Mouse (Mus musculus): Measurements from ENCODE around the gene Sh2d3c. TPM values are rescaled to one million over a fixed set of nuclear protein-coding genes. Genes with fewer than 3 reads are reported as not detected.
A peak's percentile ranks its signal among the peaks of the same experiment; 100 is the strongest.

Gene Sh2d3c
- 1 to 10 TPM; 4.2 to 8.4 TPM for total RNA-seq (2021)
- long read RNA-seq, experiment 1, partial matches to known transcripts, result 1 of 5 reads
- long read RNA-seq, experiment 1, other reads (novel, unspliced or antisense), result 1 of 5 reads
- long read RNA-seq, experiment 2, transcript Sh2d3c-202 (11 exons, 3,107 nt), result major isoform, 11 of 16 reads
- long read RNA-seq, experiment 2, partial matches to known transcripts, result 3 of 16 reads
- long read RNA-seq, experiment 2, other reads (novel, unspliced or antisense), result 2 of 16 reads

- no peak for DNase-seq
Measured at GRCm38 (mm10) chr2:32720681-32721229, at the start of gene Sh2d3c. TSS of gene Sh2d3c (plus strand) at chr2:32721055.

GRCm38 (mm10) chr2:32671147-32671546, 49.7 kb upstream of the Sh2d3c start:
- no peak for DNase-seq

DNA sequence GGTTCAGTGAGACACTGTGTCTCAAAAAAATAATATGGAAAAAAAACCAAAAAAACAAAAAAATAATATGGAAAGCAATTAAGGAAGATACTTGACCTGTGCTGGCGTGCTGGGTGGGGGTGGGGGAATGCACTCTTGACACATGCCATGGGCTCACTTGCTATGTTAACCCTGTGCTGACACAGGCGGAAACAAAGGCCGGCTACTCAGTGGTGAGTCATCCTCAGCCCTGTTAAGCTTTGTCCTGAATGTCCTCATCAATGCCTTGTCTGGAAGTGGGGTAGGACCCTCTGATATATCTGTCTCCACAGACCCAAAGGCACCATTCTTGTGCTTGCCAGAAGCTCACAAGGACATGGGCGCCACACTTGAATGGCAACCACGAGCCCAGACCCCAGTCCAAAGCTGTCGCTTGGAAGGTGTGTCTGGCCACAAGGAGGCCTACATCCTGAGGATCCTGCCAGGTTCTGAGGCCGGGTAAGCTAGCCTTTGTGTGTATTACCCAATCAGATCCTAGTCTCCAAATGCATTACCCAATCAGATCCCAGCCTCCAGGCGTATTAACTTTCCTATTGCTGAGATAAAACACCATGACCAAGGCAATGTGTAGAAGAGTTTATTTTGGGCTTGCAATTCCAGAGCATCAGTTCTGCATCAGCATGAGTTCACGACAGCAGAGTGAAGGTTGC, 48.8 kb upstream of the Sh2d3c start:
- DNase-seq, result no peak

GRCm38 (mm10) chr2:32673176-32673917, 47.5 kb upstream of the Sh2d3c start:
- no peak for DNase-seq

DNA sequence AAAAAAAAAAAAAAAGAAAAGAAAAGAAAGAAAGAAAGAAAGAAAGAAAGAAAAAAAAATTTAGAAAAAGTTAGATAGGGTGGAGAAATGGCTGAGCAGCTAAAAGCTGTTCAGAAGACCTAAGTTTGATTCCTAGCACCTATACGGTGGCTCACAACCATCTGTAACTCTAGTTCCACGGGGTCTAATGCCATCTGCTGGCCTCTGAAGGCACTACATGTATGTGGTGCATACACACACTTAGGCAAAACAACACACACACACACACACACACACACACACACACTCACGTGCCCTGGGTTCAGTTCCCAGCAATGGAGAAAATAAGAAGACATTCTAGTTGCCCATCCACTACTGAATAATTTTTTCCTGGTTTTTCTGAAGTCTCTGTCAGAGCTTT, 44.0 kb upstream of the Sh2d3c start:
- no peak for DNase-seq

GRCm38 (mm10) chr2:32677683-32678082, 43.2 kb upstream of the Sh2d3c start:
- DNase-seq, result no peak

- peak; percentile 52 for DNase-seq
Measured at GRCm38 (mm10) chr2:32680051-32680451, 40.8 kb upstream of the Sh2d3c start.

- no peak for DNase-seq
Measured at GRCm38 (mm10) chr2:32680961-32681650, 39.7 kb upstream of the Sh2d3c start.

GRCm38 (mm10) chr2:32681754-32682153, 39.1 kb upstream of the Sh2d3c start:
- DNase-seq, result no peak

DNA sequence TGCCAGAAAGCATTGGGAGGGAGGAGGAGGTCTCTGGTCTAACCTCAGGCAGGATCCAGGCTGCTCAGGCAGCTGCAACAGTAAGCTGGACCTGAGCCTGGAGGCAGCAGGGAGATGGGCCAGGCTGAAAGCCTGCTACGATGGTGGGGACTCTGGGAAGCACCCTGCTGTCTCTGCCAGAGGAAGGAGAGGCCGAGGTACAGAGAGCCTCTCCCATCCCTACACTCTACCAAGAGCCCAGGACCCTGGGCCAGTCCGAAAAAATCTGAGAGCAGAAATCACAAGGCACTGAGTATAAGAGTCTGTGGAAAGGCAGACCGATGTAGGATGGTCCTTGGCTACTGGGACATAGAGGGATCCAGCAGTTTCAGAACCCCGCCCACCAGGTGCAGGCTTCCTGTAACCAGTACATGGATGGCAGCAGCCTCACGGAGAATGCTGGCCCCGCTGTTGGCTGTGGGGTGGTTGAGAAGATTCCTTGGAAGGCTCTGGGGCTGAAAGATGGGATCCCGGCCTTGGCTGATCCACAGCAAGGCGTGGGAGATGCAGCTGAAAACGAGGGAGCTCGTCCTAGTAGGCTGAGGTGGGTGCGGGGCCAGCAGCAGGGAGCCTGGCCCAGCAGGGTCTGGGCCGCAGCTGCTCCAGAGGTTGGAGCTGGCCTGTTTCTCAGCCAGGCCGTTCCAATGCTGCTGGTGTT, 38.0 kb upstream of the Sh2d3c start:
- peak; percentile 67 for DNase-seq

DNA sequence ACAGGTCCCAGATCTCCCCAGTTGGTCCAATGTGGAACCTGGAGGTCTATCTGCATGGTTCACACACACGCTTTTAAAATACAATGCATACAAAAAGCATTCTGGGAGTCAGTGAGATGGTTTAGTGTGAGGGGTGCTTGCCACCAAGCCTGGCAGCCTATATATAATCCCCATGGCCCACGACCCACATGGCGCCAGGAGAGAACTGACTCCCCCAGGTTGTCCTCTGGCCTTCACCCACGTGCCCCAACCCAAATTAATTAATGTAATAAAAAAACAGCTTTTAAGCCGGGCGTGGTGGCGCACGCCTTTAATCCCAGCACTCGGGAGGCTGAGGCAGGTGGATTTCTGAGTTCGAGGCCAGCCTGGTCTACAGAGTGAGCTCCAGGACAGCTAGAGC, 37.2 kb upstream of the Sh2d3c start:
- no peak for DNase-seq

- DNase-seq, result no peak
Measured at GRCm38 (mm10) chr2:32684681-32685428, 36.0 kb upstream of the Sh2d3c start.

DNA sequence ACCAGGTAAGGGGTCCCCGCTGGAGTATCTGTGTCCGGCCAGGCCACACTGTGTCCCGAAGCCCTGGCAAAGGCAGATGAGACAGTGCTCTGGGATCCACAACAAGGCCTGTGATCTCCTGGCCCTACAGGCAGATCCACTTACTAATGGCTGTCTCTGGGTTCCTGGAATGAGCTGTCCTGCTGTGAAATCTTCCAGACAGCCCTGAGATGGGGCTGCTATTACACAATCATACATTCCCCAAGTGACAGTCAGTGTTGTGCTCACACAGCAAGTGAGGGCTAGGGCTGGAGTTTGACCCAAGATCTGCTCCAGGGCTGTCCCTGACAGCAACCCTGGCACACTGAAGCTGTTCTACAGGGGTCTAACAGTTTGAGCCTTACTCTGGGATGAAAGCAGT, 35.0 kb upstream of the Sh2d3c start:
- no peak for DNase-seq

- no peak for DNase-seq
Measured at GRCm38 (mm10) chr2:32686640-32687039, 34.2 kb upstream of the Sh2d3c start.

GRCm38 (mm10) chr2:32687562-32687961, 33.3 kb upstream of the Sh2d3c start:
- no peak for DNase-seq

DNA sequence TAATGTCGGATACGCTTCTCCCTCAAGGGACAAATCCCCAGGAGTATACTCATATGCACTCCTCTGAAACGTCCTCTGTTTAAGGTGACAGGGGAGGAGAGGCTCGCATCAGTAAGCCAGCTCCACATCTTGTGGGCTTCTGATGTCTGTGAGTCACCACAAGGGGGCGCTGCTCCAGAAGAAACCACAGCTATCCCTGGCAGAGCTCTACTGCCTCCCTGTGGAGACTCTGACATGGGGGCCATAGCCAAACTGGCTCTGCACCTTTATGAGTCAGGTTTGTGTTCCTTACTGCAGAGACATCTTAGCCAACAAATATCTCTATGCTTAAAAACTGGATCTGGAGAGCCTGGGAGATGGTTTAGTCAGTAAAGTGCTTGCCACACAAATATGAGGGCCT, 31.4 kb upstream of the Sh2d3c start:
- peak; percentile 80 for DNase-seq

DNA sequence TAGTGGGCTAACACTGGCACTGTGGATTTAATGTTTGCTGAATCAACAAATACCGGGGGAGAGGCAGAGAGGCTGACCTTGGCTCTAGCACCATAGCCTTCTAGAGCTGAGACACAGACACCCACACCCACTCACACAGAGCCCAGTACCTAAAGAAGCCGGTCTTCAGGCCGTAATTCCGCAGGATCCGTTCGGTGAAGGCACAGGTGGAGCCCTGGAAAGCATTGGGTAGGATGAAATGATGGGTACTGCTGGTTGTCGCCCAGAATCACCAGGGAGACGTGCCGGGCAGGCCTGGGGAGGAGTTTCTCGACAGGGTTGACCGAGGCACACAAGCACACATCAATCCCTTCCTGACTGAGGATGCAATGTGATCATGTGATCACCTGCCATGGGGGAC, 29.8 kb upstream of the Sh2d3c start:
- DNase-seq, result no peak

- no peak for DNase-seq
Measured at GRCm38 (mm10) chr2:32692496-32692895, 28.4 kb upstream of the Sh2d3c start.

- no peak for DNase-seq
Measured at GRCm38 (mm10) chr2:32693282-32693681, 27.6 kb upstream of the Sh2d3c start.

GRCm38 (mm10) chr2:32693823-32694411, 26.9 kb upstream of the Sh2d3c start:
- DNase-seq, result peak; percentile 98

DNA sequence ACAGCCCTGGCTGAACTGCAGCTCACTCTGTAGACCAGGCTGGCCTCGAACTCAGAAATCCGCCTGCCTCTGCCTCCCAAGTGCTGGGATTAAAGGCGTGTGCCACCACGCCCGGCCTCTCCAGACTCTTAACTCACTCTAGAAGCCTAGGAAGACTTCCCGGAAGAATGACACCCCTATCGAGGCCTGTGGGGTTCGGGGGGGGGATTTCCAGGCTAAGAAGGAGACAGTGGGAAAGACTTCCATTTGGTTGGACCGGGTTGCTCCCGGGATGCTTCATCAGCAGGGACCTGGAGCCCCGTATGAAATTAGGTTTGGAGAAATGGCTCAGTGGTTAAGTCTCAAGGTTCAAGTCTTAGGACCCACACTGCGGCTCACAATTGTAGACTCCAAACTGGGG, 26.2 kb upstream of the Sh2d3c start:
- DNase-seq, result no peak
